Mouse (Mus musculus) CH12.LX (cell line): ENCODE results near the gene Carmil1. TPM values are rescaled to one million over a fixed set of nuclear protein-coding genes. Genes with fewer than 3 reads are reported as not detected.
A peak's percentile ranks its signal among the peaks of the same experiment; 100 is the strongest.

ENCODE experiments used
- DNase-seq: peaks from one replicate; pipeline ENCODE4 v3.0.0-alpha.2; 2013; ENCODE audit errors: extremely low read depth
- H3K27ac ChIP-seq: 2 replicates; pipeline ENCODE4 v1.5.1; 2012; ENCODE audit warnings: low read depth, mild to moderate bottlenecking, control low read depth, moderate library complexity; ENCODE audit not compliant: insufficient read depth
- H3K27me3 ChIP-seq: replicated peaks from 2 replicates; pipeline ENCODE3; 2012; ENCODE audit warnings: inconsistent platforms
- H3K36me3 ChIP-seq, 2 experiments: replicated peaks in 1 of 2; 2 replicates each; pipeline versions ENCODE3 to v1.6.1; 2012; ENCODE audit warnings: inconsistent platforms in 1 of 2, low read length in 1 of 2, mild to moderate bottlenecking in 1 of 2, mixed read lengths in 1 of 2, moderate library complexity in 1 of 2; ENCODE audit not compliant: control insufficient read depth in 1 of 2, insufficient read depth in 1 of 2
- H3K4me1 ChIP-seq, 2 experiments: 2 replicates each; pipeline ENCODE4 v1.6.1; 2012; ENCODE audit warnings: inconsistent platforms in 1 of 2, moderate library complexity in 1 of 2; ENCODE audit not compliant: insufficient read depth in 2 of 2, control insufficient read depth in 1 of 2
- H3K4me2 ChIP-seq: 2 replicates; pipeline ENCODE4 v1.6.1; 2012; ENCODE audit warnings: low read depth, mild to moderate bottlenecking, control low read depth; ENCODE audit not compliant: poor library complexity, insufficient read depth, severe bottlenecking
- H3K4me3 ChIP-seq, 3 experiments: fragments of 150-350 bp in 1 of 3; sonication (generic) in 1 of 3; replicated peaks in 1 of 3; 2 replicates each; pipeline versions ENCODE3 to v1.5.1; 2011 to 2012; ENCODE audit warnings: low read depth in 2 of 3, low read length in 2 of 3, mild to moderate bottlenecking in 2 of 3, moderate library complexity in 2 of 3, control low read depth in 1 of 3, improper control_type of control experiment in 1 of 3, inconsistent platforms in 1 of 3, mixed read lengths in 1 of 3; ENCODE audit not compliant: poor library complexity in 1 of 3
- H3K79me2 ChIP-seq: replicated peaks from 2 replicates; pipeline ENCODE4 v1.6.1; 2012; ENCODE audit warnings: mild to moderate bottlenecking, moderate library complexity; ENCODE audit not compliant: control insufficient read depth, poor library complexity, insufficient read depth, severe bottlenecking; ENCODE audit errors: extremely low read depth
- H3K9ac ChIP-seq: 2 replicates; pipeline ENCODE4 v1.6.1; 2012; ENCODE audit warnings: low read depth, mild to moderate bottlenecking, control low read depth, moderate library complexity; ENCODE audit not compliant: insufficient read depth
- H3K9me3 ChIP-seq: replicated peaks from 2 replicates; pipeline ENCODE3; 2012; ENCODE audit warnings: low read length, inconsistent platforms, mixed read lengths
- BHLHE40 ChIP-seq: IDR thresholded peaks from 2 replicates; pipeline ENCODE4 v1.6.1; 2011; ENCODE audit warnings: mild to moderate bottlenecking, low read depth, low read length, improper control_type of control experiment
- CTCF ChIP-seq, 2 experiments: IDR thresholded peaks in 1 of 2; conservative IDR thresholded peaks in 1 of 2; 2 replicates each; pipeline ENCODE4 v1.5.1; 2011 to 2012; ENCODE audit warnings: low read depth in 2 of 2, low read length in 2 of 2, improper control_type of control experiment in 1 of 2, inconsistent platforms in 1 of 2, mild to moderate bottlenecking in 1 of 2, moderate library complexity in 1 of 2
- GABPA ChIP-seq: IDR thresholded peaks from 2 replicates; pipeline ENCODE4 v1.6.1; 2012; ENCODE audit warnings: low read depth, low read length, improper control_type of control experiment, inconsistent platforms; ENCODE audit not compliant: insufficient replicate concordance
- KAT2A ChIP-seq: IDR thresholded peaks from 2 replicates; pipeline ENCODE4 v1.6.1; 2012; ENCODE audit warnings: low read length, improper control_type of control experiment, inconsistent platforms; ENCODE audit not compliant: insufficient replicate concordance
- MAFK ChIP-seq: IDR thresholded peaks from 2 replicates; pipeline ENCODE4 v1.6.1; 2011; ENCODE audit warnings: low read length, improper control_type of control experiment; ENCODE audit not compliant: insufficient replicate concordance
- MAX ChIP-seq: IDR thresholded peaks from 2 replicates; pipeline ENCODE4 v1.6.1; 2011; ENCODE audit warnings: low read length, improper control_type of control experiment
- MAZ ChIP-seq: IDR thresholded peaks from 2 replicates; pipeline ENCODE4 v1.6.1; 2012; ENCODE audit warnings: low read depth, mild to moderate bottlenecking, inconsistent platforms, low read length, improper control_type of control experiment, moderate library complexity
- MXI1 ChIP-seq: IDR thresholded peaks from 2 replicates; pipeline ENCODE4 v1.6.1; 2011; ENCODE audit warnings: mild to moderate bottlenecking, low read depth, low read length, improper control_type of control experiment
- MYC ChIP-seq: IDR thresholded peaks from 2 replicates; pipeline ENCODE4 v1.6.1; 2011; ENCODE audit warnings: low read depth, mild to moderate bottlenecking, improper control_type of control experiment, low read length
- NRF1 ChIP-seq: IDR thresholded peaks from 2 replicates; pipeline ENCODE4 v1.6.1; 2014; ENCODE audit warnings: low read depth, mild to moderate bottlenecking, inconsistent platforms, low read length, improper control_type of control experiment, moderate library complexity
- PAX5 ChIP-seq: IDR thresholded peaks from 2 replicates; pipeline ENCODE4 v1.6.1; 2012; ENCODE audit warnings: low read length, inconsistent platforms, mixed read lengths
- POLR2AphosphoS2 ChIP-seq: IDR thresholded peaks from 2 replicates; pipeline ENCODE4 v1.6.1; 2011; ENCODE audit warnings: low read depth, low read length, improper control_type of control experiment
- RAD21 ChIP-seq: IDR thresholded peaks from 2 replicates; pipeline ENCODE4 v1.6.1; 2011; ENCODE audit warnings: low read depth, mild to moderate bottlenecking, low read length, improper control_type of control experiment, moderate library complexity
- RCOR1 ChIP-seq: conservative IDR thresholded peaks from 2 replicates; pipeline ENCODE4 v1.6.1; 2012; ENCODE audit warnings: low read depth, mild to moderate bottlenecking, inconsistent platforms, low read length, improper control_type of control experiment
- SMC3 ChIP-seq: IDR thresholded peaks from 2 replicates; pipeline ENCODE4 v1.6.1; 2011; ENCODE audit warnings: low read depth, low read length, improper control_type of control experiment
- TBP ChIP-seq: conservative IDR thresholded peaks from 2 replicates; pipeline ENCODE4 v1.6.1; 2011; ENCODE audit warnings: low read depth, low read length, improper control_type of control experiment
- UBTF ChIP-seq: IDR thresholded peaks from 2 replicates; pipeline ENCODE4 v1.6.1; 2012; ENCODE audit warnings: low read depth, mild to moderate bottlenecking, inconsistent platforms, low read length, improper control_type of control experiment, moderate library complexity
- USF1 ChIP-seq: IDR thresholded peaks from 2 replicates; pipeline ENCODE4 v1.6.1; 2014; ENCODE audit warnings: low read depth, mild to moderate bottlenecking, inconsistent platforms, low read length, improper control_type of control experiment
- USF2 ChIP-seq: conservative IDR thresholded peaks from 2 replicates; pipeline ENCODE4 v1.6.1; 2011; ENCODE audit warnings: low read depth, low read length, improper control_type of control experiment
- ZMIZ1 ChIP-seq: IDR thresholded peaks from 2 replicates; pipeline ENCODE4 v1.6.1; 2012; ENCODE audit warnings: low read depth, mild to moderate bottlenecking, inconsistent platforms, low read length, improper control_type of control experiment
- dilution Hi-C: fragments of 300-500 bp; cut with MboI; formaldehyde crosslinking; loops from 2 replicates; pipeline ENCODE4 v1.14.3; 2020; ENCODE audit warnings: low sequenced_read_pairs; ENCODE audit not compliant: extremely low pct_unique_long_range_greater_than_20kb, extremely low pct_ligation_motif_present
- in situ Hi-C: fragments of 300-500 bp; cut with MboI; formaldehyde crosslinking; loops from 3 replicates; pipeline ENCODE4 v1.14.3; 2019; ENCODE audit warnings: low sequenced_read_pairs, low pct_ligation_motif_present, low pct_unique_long_range_greater_than_20kb, mixed read lengths
- polyA plus RNA-seq: library from polyadenylated mRNA; unstranded; fragments of >175 nt; gene quantifications from 2 replicates; pipeline ENCODE4 v1.2.1, GENCODE M21; 2012; ENCODE audit warnings: low read depth; ENCODE audit not compliant: insufficient read length
- total RNA-seq, 2 experiments: library from RNA; depleted of rRNA; stranded (reverse); fragments of 300-350 nt in 1 of 2; fragments of >200 nt in 1 of 2; gene quantifications; 2 replicates each; pipeline ENCODE4 v1.2.3; 2012 to 2014

Gene Carmil1
- total and polyA plus RNA-seq, 3 experiments = 1.1 to 9.4 (median 7.2) TPM

DNA sequence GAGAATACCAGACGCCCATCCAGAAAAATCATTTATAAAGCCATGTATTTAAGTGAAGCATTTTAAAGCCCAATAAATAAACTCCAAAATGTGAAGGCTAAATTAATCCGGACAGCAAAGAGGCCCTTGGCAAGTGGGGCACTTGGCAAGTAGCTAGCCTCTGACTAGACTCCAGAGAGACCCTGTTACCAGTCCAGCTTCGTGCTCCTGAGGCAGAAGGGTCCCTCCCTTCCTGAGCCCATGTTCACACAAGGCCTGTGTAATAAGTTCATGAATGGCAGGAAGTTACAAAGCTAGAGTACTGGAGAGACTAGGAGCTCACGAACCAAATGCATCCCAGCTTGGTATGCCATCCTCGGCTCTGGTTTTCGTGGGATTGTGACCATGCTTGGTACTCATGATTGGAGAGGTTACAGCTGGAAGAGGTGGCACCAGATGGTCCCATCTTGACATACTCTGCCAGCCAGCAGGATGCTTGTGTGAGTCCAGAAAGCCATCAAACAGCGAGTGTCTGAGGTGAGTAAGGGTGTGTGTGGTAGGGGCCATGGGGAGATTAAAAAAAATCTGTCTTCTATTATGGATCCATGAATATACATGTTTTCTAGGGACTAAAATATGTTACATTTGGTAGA, 163.3 kb downstream of the Carmil1 start:
- no peak for TF ChIP-seq MYC
- TF ChIP-seq TBP = no peak
- no peak for TF ChIP-seq USF1
- 0 out of 4 replicates have a peak, but pooled peaks cover 0 to 2% of the 10 kb centered on the region in 2 experiments for H3K4me1 ChIP-seq
- in situ Hi-C loops (no loop called here), dilution Hi-C loops (no loop called here)
- no peaks in the 10 kb centered on the region for H3K79me2 ChIP-seq
- no peak for DNase-seq
- H3K9me3 ChIP-seq = no peaks in the 10 kb centered on the region
- H3K27ac ChIP-seq = no peak overlapping the region
- peaks cover 0 to 23% of the 10 kb centered on the region in 2 experiments for H3K36me3 ChIP-seq
- no peak overlapping the region for H3K4me3 ChIP-seq
- H3K4me2 ChIP-seq = no peak overlapping the region
- H3K27me3 ChIP-seq = no peaks in the 10 kb centered on the region
- no peak overlapping the region for H3K9ac ChIP-seq

DNA sequence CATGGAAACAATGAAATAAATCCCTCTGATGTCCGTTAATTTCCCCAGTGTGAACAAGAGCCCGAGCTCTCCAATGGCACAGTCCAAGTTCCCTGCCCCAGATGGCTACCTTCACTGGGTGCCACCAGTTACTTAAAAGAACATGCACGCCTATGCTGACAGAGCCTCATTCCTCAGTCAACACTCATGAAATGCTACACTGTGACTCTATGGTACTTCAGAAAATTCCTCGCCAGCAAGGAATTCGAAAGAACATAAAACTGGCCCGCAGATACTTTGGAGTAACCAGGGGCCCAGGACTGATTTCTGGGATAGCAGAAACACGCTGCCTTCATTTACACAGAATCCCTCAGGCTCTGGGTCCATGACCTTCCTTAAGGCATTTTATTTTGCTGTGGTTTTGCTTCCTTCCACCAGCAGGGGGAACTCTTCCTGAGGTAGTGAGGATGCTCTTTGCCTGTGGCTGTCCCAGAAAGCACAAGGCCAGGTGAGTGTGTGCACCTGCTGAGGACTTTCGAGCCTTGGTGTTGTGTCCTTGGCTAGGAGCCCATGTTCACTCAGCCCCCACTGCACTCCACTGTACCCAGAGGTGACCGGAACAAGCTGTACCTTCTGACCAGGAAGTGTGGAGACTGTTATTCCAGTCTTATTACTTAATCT, 167.8 kb downstream of the Carmil1 start:
- H3K36me3 ChIP-seq = peaks cover 0 to 21% of the 10 kb centered on the region in 2 experiments
- no peak overlapping the region for H3K4me3 ChIP-seq
- no peak overlapping the region for H3K9ac ChIP-seq
- H3K27me3 ChIP-seq = no peaks in the 10 kb centered on the region
- in situ Hi-C loops = no loop called here
- no peak overlapping the region for H3K27ac ChIP-seq
- no peaks in the 10 kb centered on the region for H3K4me1 ChIP-seq
- TF ChIP-seq CTCF (conservative IDR thresholded peaks at IDR 0.05 in 1 of 2, IDR thresholded peaks at IDR 0.05 in 1 of 2; ENCODE audit: low read depth in 2 of 2, low read length in 2 of 2) (peak; percentile 40 to 86), KAT2A (no peak), SMC3 (peak; percentile 81), RAD21 (peak; percentile 62)
- peak; percentile 55 for DNase-seq
- no peaks in the 10 kb centered on the region for H3K9me3 ChIP-seq
- dilution Hi-C loops = no loop called here
- no peaks in the 10 kb centered on the region for H3K79me2 ChIP-seq
- H3K4me2 ChIP-seq = no peak overlapping the region

DNA sequence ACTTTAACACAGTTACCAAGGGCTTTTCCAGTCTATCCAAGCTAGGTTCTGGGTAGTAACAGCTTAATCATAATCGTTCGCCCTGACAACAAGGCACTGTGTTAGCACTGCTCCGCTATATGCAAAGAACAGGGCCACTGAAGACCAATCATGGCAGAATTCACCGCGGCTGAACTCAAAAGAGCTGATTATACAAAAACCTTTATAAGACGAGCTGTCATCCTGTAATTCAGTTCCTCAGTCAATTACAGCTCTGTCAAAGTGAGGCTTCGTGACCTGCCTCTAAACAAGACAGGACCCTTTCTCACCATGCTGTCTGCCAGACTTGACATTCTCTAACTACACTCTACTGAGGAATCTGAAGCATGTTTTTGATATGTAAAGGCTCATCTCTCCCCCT, 170.3 kb downstream of the Carmil1 start:
- in situ Hi-C loops = no loop called here
- no peaks in the 10 kb centered on the region for H3K79me2 ChIP-seq
- no peaks in the 10 kb centered on the region for H3K27me3 ChIP-seq
- H3K36me3 ChIP-seq = peaks cover 0 to 25% of the 10 kb centered on the region in 2 experiments
- dilution Hi-C loops = no loop called here
- H3K4me3 ChIP-seq = no peak overlapping the region
- no peak overlapping the region for H3K9ac ChIP-seq
- no peaks in the 10 kb centered on the region for H3K9me3 ChIP-seq
- TF ChIP-seq SMC3 (no peak), MXI1 (no peak), NRF1 (no peak), POLR2AphosphoS2 (no peak), MAX (no peak), BHLHE40 (no peak), MAZ (no peak), CTCF (conservative IDR thresholded peaks at IDR 0.05 in 1 of 2, IDR thresholded peaks at IDR 0.05 in 1 of 2; ENCODE audit: low read depth in 2 of 2, low read length in 2 of 2) (no peak), GABPA (no peak), PAX5 (no peak), ZMIZ1 (no peak), MAFK (no peak), RCOR1 (no peak), UBTF (no peak), USF2 (no peak), RAD21 (no peak)
- no peak overlapping the region for H3K4me2 ChIP-seq
- no peaks in the 10 kb centered on the region for H3K4me1 ChIP-seq
- no peak overlapping the region for H3K27ac ChIP-seq
- DNase-seq = no peak
